Mouse (Mus musculus) small intestine, adult 2 months (tissue): ENCODE measurements around the gene Yju2. TPM values are rescaled to one million over a fixed set of nuclear protein-coding genes. Genes with fewer than 3 reads are reported as not detected.

Experiments used
- H3K27ac ChIP-seq: fragments of 200-500 bp; 2 replicates; pipeline ENCODE4 v1.5.1; 2012; ENCODE audit warnings: low read depth, low read length, control low read depth, inconsistent platforms; ENCODE audit not compliant: insufficient read depth
- H3K27me3 ChIP-seq: fragments of 200-500 bp; 2 replicates; pipeline ENCODE4 v1.6.1; 2012; ENCODE audit warnings: mild to moderate bottlenecking, moderate library complexity, low read length, inconsistent platforms; ENCODE audit not compliant: control insufficient read depth, insufficient read depth
- H3K36me3 ChIP-seq: fragments of 200-500 bp; 2 replicates; pipeline ENCODE4 v1.6.1; 2012; ENCODE audit warnings: mild to moderate bottlenecking, low read length, control low read depth, inconsistent platforms; ENCODE audit not compliant: control insufficient read depth, insufficient read depth
- H3K4me1 ChIP-seq: fragments of 200-500 bp; 2 replicates; pipeline ENCODE4 v1.6.1; 2012; ENCODE audit warnings: low read length, inconsistent platforms, mixed read lengths; ENCODE audit not compliant: control insufficient read depth, insufficient read depth, insufficient read length
- H3K4me3 ChIP-seq: fragments of 200-500 bp; 2 replicates; pipeline ENCODE4 v1.5.1; 2012; ENCODE audit warnings: low read depth, mild to moderate bottlenecking, control low read depth, inconsistent platforms, low read length, moderate library complexity
- CTCF ChIP-seq: fragments of 200-500 bp; IDR thresholded peaks from 2 replicates; pipeline ENCODE4 v1.5.1; 2012; ENCODE audit warnings: low read depth, mild to moderate bottlenecking, control low read depth, inconsistent platforms, low read length, moderate library complexity, mixed read lengths; ENCODE audit not compliant: insufficient replicate concordance, insufficient read length; ENCODE audit errors: extremely low read depth
- POLR2A ChIP-seq: fragments of 200-500 bp; IDR thresholded peaks from 2 replicates; pipeline ENCODE4 v1.6.1; 2012; ENCODE audit warnings: low read depth, mild to moderate bottlenecking, control low read depth, inconsistent platforms, low read length, moderate library complexity
- WGBS: fragments of 180-500 bp; shearing (Covaris S2); methylation state at CpG from one replicate; pipeline ENCODE4 v1.1.7; 2018; 5-methylcytosine and 5-hydroxymethylcytosine counted together
- polyA plus RNA-seq: library from polyadenylated mRNA; depleted of rRNA; stranded (reverse); fragments of >200 nt; gene quantifications from 2 replicates; pipeline ENCODE4 v1.2.3, GENCODE M21; 2012; rRNA removed

The Yju2 gene
- polyA plus RNA-seq, 1 experiment = 7.9 TPM

DNA sequence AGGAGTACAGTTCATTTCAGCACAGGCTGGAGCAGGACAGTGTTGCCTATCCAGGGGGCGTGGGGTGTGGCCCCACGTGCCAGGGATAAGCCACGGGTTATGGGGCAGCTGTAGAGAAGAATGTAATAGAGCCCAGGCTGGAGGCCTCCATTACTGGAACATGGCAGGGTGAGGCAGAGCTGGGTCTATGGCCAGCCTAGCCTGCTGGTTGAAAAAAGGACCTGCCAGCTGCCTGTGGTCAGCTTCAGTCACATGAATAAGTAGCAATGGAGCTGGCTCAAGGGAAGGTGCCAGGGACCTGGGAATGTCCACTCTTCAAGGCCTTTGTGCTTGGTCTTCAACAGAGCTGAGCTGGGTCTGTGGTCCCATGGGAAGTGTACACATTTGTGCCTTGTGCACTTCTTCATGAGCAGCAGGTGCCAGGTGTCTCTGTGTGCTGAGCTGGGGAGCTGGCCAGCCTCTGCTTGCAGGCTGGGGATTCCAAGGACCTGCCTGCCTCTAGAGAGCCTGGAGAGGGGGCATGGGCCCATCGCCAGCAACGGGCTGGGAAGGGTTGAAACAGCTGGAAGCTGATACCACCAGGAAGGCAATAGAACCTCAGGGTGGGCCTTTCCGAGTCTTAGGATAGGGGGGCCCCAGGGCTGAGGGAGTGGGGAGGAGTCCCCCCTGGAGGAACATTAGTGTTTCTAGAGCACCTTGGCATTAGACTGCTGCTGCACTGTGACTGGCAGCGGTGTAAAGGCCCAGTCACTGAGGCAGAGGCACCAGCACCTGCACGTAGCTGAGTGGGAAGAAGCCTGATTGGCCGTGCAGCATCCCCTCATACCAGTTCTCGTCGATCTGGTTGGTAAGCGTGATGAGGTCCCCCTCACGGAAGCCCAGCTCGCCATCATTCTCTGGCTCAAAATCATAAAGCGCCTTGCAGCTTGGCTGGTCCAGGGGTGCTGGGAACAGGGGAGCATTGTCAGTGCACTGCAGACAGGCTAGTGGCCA is 58.2 kb downstream of the Yju2 start:
- no peak for TF ChIP-seq POLR2A
- no peak for TF ChIP-seq CTCF
- Histone ChIP-seq H3K27me3 (no peaks in the 10 kb centered on the region), H3K27ac (no peak overlapping the region), H3K36me3 (peaks cover 66% of the 10 kb centered on the region), H3K4me3 (no peak overlapping the region), H3K4me1 (no peaks in the 10 kb centered on the region; the same call in 1 of the 2 replicates)
- 85% methylated on average over 15 of the region's 15 CpGs for WGBS

DNA sequence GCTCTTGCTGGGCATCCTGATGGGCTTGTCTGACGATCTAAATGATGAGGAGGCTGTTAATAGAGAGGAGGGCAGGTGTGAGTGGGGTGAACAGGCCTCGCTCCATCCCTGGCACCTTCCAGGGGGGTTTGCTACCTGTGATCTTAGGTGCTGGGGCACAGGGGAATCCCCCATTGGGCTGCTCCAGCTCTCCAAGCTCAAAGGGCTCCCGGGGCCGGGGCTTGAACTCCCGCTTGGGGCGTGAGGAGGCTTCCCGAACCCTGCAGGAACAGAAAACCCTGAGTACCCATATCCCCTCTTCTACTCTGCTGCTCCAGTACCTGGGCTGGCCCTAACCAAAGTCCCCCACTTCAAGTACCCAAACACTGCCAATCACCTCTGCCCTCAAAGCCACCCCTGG is 58.9 kb downstream of the Yju2 start:
- Histone ChIP-seq H3K4me1 (peaks cover 1% of the 10 kb centered on the region; the same call in 1 of the 2 replicates), H3K27me3 (no peaks in the 10 kb centered on the region), H3K4me3 (no peak overlapping the region), H3K36me3 (peaks cover 63% of the 10 kb centered on the region), H3K27ac (no peak overlapping the region)
- TF ChIP-seq POLR2A (no peak), CTCF (no peak)
- WGBS = 85% methylated on average over 7 of the region's 7 CpGs

Other genes starting within 250 kb of the Yju2 start
- 0.20 and 0.62 TPM in 2 replicates for gene Pot1b, start 246.5 kb upstream of the Yju2 start, polyA plus RNA-seq
- gene Adgre4, start 209.1 kb upstream of the Yju2 start, polyA plus RNA-seq = 0.48 and 0.52 TPM in 2 replicates
- gene Zfp119a, start 80.2 kb upstream of the Yju2 start, polyA plus RNA-seq = not detected in 2 replicates
- gene Zfp959, start 67.0 kb upstream of the Yju2 start, polyA plus RNA-seq = 0.27 TPM in 1 of 2 replicates, not detected in the other
- 0.09 TPM in 1 of 2 replicates, not detected in the other for gene Zfp119b, start 9.6 kb upstream of the Yju2 start, polyA plus RNA-seq
- gene Ebi3, start 6.5 kb upstream of the Yju2 start, polyA plus RNA-seq = 4.9 and 7.5 TPM in 2 replicates
- 1.1 and 3.4 TPM in 2 replicates for gene Shd, start 11.4 kb downstream of the Yju2 start, polyA plus RNA-seq
- 0.83 and 3.2 TPM in 2 replicates for gene Fsd1, start 27.4 kb downstream of the Yju2 start, polyA plus RNA-seq
- 87.8 and 224 TPM in 2 replicates for gene Stap2, start 46.5 kb downstream of the Yju2 start, polyA plus RNA-seq
- gene Mpnd, start 46.6 kb downstream of the Yju2 start, polyA plus RNA-seq = 129 and 424 TPM in 2 replicates
- gene Sh3gl1, start 77.5 kb downstream of the Yju2 start, polyA plus RNA-seq = 41.8 and 78.2 TPM in 2 replicates
- 1.9 and 4.1 TPM in 2 replicates for gene Chaf1a, start 81.3 kb downstream of the Yju2 start, polyA plus RNA-seq
- gene Ubxn6, start 115.9 kb downstream of the Yju2 start, polyA plus RNA-seq = 27.4 and 57.1 TPM in 2 replicates
- 23.1 and 24.2 TPM in 2 replicates for gene Hdgfl2, start 120.5 kb downstream of the Yju2 start, polyA plus RNA-seq
- gene Plin4, start 150.7 kb downstream of the Yju2 start, polyA plus RNA-seq = 6.2 and 8.9 TPM in 2 replicates
- 0.04 and 0.05 TPM in 2 replicates for gene Plin5, start 158.5 kb downstream of the Yju2 start, polyA plus RNA-seq
- 10.6 and 28.7 TPM in 2 replicates for gene Lrg1, start 162.9 kb downstream of the Yju2 start, polyA plus RNA-seq
- 6.4 and 12.2 TPM in 2 replicates for gene Sema6b, start 181.2 kb downstream of the Yju2 start, polyA plus RNA-seq
- 4.2 and 10.3 TPM in 2 replicates for gene Tnfaip8l1, start 203.4 kb downstream of the Yju2 start, polyA plus RNA-seq
- gene Mydgf, start 224.8 kb downstream of the Yju2 start, polyA plus RNA-seq = 82.7 and 86.4 TPM in 2 replicates